Mouse (Mus musculus) cerebellum, adult (tissue): ENCODE measurements at regions not wholly inside any gene's neighbourhood (a gene's known extent, or its start where the extent isn't known, plus 50 kb on each side); places are given as distances from the start of the nearest gene placed in this dataset.

Source experiments
- ATAC-seq: cut with Nextera tagmentation; 2 replicates; pipeline ENCODE4 v1.9.2; 2017; ENCODE audit warnings: mild to moderate bottlenecking, moderate library complexity, mixed read lengths; ENCODE audit not compliant: insufficient number of reproducible peaks, low FRiP score, low TSS enrichment

DNA sequence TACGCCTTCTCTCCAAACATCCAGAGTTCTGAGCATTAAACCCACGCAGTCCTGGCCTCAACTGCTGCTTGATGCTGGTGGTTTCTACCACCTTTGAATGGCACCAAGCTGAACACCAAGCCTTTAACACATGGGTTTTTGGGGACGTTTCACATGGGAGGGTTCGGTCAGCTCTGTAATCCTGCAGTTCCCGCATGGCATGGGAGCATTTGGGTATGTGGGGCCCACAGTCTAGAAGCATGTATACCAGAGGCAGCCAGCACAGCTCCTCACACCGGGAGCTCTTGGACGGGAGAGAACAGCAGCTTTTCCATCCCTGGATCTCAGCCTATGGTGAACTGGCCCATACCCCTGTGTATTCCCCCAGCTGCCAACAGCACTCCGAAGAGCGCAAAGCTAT is 55.9 kb upstream of the Dap start:
- no peak for ATAC-seq

DNA sequence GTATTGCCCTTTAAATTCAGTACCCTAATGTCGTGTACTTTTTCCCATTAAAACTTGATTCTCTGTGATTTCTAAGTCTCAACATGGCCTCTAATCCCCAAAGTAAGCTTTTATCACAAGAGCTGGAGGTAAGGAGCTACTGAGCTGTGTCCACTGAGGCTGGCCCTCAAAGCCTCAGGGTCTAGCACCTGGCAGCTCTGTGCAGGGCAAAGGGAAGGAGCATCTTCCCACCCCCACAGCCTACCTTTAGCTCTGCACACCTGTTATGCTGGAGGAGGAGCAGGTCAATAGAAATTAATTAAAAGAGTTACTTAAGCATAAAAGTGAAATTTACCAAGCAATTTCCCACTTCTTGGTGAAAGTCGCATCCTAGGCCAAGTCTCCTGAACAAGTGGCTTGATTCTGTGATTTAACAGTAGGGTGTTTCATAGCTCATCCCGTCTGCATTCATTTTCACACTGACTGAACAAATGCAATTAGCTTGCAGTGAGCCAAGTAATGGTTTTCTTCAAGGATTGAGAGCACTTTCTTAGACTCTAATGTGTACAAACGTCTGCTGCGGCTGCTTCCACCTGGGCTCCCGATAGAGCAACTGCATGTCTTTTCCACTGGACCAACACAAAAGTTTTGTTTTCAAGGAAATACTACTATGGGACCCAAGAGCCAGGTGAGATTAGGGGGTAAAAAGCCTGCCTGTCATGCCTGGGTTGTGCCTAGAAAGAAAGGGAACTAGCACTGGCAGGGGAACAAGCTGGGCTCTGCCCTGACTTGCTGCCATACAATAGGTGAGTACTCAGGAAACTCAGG is 50.6 kb upstream of the Dap start:
- no peak for ATAC-seq
